Mouse (Mus musculus) layer of hippocampus, adult 18-20 months (tissue): Measurements from ENCODE around the gene Lyrm4. TPM values are rescaled to one million over a fixed set of nuclear protein-coding genes. Genes with fewer than 3 reads are reported as not detected.

ENCODE experiments used
- DNase-seq, 2 experiments: peaks; one replicate each; pipeline ENCODE4 v3.0.0; 2022; ENCODE audit warnings: low spot score in 2 of 2
- total RNA-seq, 2 experiments: library from RNA; stranded (reverse); gene quantifications; 2 replicates each; pipeline ENCODE4 v1.2.3; 2021

Gene Lyrm4
- total RNA-seq, 2 experiments from 2014 or later: 21.6 to 22.8 TPM

GRCm38 (mm10) chr13:35939871-35940665, 177.3 kb downstream of the Lyrm4 start:
- no peak for DNase-seq

- DNase-seq: peak; percentile 60 to 85
Measured at GRCm38 (mm10) chr13:35937991-35938390, 179.3 kb downstream of the Lyrm4 start.

Other genes with a start within 250 kb of the Lyrm4 start
- 1 to 10 TPM; 6.1 to 10.0 TPM for gene Rpp40, start 211.2 kb downstream of the Lyrm4 start, total RNA-seq
- 10 to 100 TPM; 15.1 to 18.3 TPM for gene Ppp1r3g, start 158.7 kb downstream of the Lyrm4 start, total RNA-seq
- 10 to 100 TPM; 34.7 to 42.2 TPM for gene Fars2, start 114 bp downstream of the Lyrm4 start, total RNA-seq